Mouse (Mus musculus): Measurements from ENCODE around the gene Ankrd13b. TPM values are rescaled to one million over a fixed set of nuclear protein-coding genes. Genes with fewer than 3 reads are reported as not detected.

The Ankrd13b gene
- polyA plus RNA-seq, 1 experiment, result 8.9 TPM

DNA sequence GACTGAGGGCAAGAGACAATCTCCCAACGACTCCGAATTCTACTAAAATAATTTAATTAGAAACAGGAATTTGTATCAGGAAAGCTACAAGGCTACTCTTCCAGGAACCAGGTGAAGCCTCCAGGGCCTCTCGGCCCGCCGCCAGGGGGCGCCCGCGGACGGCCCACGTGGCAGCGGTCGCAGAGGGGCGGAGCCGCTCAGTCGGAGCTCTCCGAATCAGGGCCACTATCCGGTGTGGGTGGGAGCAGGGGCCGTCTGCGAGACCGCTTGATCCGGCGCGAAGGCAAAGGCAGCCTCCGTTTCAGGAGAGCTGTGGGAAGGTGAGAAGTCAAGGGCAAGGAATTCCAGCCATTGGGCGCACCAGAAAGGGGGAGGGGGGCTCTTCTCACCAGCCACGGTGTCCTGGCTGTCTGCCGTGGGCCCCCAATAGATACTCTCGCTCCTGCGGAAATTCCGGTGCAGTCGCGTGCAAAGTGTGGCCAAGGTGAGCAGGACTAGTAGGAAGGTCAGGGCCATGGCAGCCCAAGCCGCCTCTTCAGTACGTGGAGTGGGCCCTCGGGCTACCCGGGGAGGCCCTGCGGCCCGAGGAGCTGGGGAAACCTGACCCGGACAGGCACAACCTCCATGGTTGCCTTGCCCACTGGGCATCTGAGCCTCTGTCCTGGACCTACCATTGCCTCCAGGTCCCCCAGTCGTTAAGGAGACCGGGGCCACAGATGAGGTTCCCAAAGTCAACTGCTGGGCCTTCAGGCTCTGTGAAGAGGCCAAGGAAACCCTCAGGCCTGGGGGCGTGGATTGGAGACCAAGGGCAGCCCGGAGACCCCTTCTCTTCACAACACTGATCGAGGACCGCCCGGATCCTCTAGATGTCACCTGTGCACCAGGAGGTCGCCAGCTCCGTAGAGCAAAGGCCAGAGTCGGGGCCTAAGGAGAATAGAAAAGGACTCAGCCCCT, 18.9 kb upstream of the Ankrd13b start:
- peak in 1 of 2 experiments; percentile 82 for DNase-seq (ENCODE audit: low read depth in 1 of 2, low spot score in 2 of 2)
- WGBS, result 29% methylated on average over 49 of the region's 49 CpGs
- TF ChIP-seq CTCF (IDR thresholded peaks at IDR 0.05; ENCODE audit: extremely low read depth, insufficient read depth, insufficient read length, insufficient replicate concordance) (peak; percentile 95), POLR2A (IDR thresholded peaks at IDR 0.05; ENCODE audit: low read depth, low read length) (no peak)
- H3K27me3 ChIP-seq (ENCODE audit: control insufficient read depth, insufficient read depth, low read length), result no peaks in the 10 kb centered on the region
- no peak overlapping the region for H3K27ac ChIP-seq (ENCODE audit: insufficient read depth, low read length)
- H3K36me3 ChIP-seq (ENCODE audit: control insufficient read depth, insufficient read depth, low read length), result peaks cover 25% of the 10 kb centered on the region
- peaks cover 4% of the 10 kb centered on the region; the same call in 1 of the 2 replicates for H3K4me1 ChIP-seq (ENCODE audit: control insufficient read depth, insufficient read depth, insufficient read length)
- H3K4me3 ChIP-seq (ENCODE audit: extremely low read depth, insufficient read depth, insufficient read length), result peak overlapping the region; percentile 47; the same call in 1 of the 2 replicates

DNA sequence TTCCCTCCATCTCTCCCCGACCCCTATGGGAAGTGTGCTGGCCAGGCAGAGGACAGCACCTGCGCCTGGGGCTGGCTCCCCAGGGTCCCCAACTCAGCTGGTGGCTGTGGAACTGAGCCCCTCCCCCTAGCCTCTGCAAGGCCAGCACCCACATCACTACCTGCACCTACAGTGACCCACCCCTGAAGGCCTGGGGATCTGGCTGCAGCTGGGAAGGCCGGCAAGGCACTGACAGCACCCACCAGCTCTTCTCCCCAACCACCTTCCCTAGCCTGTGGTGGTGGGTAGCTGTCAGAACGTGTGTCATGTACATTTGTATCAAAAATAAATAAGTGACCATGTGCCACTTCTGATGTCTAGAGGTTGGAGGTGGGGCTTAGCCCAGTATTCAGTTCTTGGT, 17.9 kb upstream of the Ankrd13b start:
- Histone ChIP-seq H3K4me1 (ENCODE audit: control insufficient read depth, insufficient read depth, insufficient read length) (peaks cover 1% of the 10 kb centered on the region; the same call in 1 of the 2 replicates), H3K36me3 (ENCODE audit: control insufficient read depth, insufficient read depth, low read length) (peaks cover 26% of the 10 kb centered on the region), H3K4me3 (ENCODE audit: extremely low read depth, insufficient read depth, insufficient read length) (no peak overlapping the region), H3K27me3 (ENCODE audit: control insufficient read depth, insufficient read depth, low read length) (no peaks in the 10 kb centered on the region), H3K27ac (ENCODE audit: insufficient read depth, low read length) (no peak overlapping the region)
- WGBS, result 69% methylated on average over 4 of the region's 4 CpGs
- no peak for DNase-seq (ENCODE audit: low read depth in 1 of 2, low spot score in 2 of 2)
- TF ChIP-seq POLR2A (IDR thresholded peaks at IDR 0.05; ENCODE audit: low read depth, low read length), result no peak
- no peak for TF ChIP-seq CTCF (IDR thresholded peaks at IDR 0.05; ENCODE audit: extremely low read depth, insufficient read depth, insufficient read length, insufficient replicate concordance)

DNA sequence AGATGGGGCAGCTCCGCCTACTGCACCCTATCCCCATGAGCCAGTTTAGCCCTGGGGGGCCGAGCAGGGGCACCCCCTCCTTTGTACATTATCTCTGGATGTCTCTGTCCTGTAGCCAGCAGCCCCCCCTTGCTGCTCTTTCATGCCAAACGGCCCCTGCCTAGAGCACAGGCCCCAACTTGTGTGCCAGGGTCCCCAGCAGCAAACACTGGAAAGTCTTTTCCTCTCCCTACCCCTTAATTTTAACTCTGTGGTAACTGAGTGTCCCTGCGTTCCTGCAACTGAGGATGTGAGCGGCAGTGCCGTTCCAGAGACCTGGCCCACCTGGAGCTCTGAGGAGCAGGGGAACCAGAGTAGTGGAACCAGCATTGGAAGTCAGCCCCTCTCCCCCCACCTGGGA, 17.5 kb upstream of the Ankrd13b start:
- WGBS, result 92% methylated on average over 6 of the region's 6 CpGs
- no peak overlapping the region for H3K27ac ChIP-seq (ENCODE audit: insufficient read depth, low read length)
- no peaks in the 10 kb centered on the region for H3K27me3 ChIP-seq (ENCODE audit: control insufficient read depth, insufficient read depth, low read length)
- H3K4me1 ChIP-seq (ENCODE audit: control insufficient read depth, insufficient read depth, insufficient read length), result no peaks in the 10 kb centered on the region; the same call in 1 of the 2 replicates
- H3K4me3 ChIP-seq (ENCODE audit: extremely low read depth, insufficient read depth, insufficient read length), result no peak overlapping the region
- H3K36me3 ChIP-seq (ENCODE audit: control insufficient read depth, insufficient read depth, low read length), result peaks cover 26% of the 10 kb centered on the region
- no peak for DNase-seq (ENCODE audit: low read depth in 1 of 2, low spot score in 2 of 2)
- no peak for TF ChIP-seq POLR2A (IDR thresholded peaks at IDR 0.05; ENCODE audit: low read depth, low read length)
- no peak for TF ChIP-seq CTCF (IDR thresholded peaks at IDR 0.05; ENCODE audit: extremely low read depth, insufficient read depth, insufficient read length, insufficient replicate concordance)

DNA sequence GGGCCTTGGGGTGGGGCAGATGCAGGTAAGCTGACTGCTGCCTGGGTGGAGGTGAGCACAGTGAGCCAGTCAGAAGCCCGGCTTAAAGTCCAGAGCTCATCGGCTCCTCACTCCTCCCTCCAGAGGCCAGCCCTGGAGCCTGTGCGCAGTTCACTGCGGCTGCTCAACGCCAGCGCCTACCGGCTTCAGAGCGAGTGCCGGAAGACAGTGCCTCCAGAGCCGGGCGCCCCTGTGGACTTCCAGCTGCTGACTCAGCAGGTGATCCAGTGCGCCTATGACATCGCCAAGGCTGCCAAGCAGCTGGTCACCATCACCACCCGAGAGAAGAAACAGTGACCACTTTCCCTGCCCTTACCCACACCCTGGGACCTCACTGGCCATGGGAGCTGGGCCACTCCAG, 16.8 kb upstream of the Ankrd13b start:
- TF ChIP-seq POLR2A (IDR thresholded peaks at IDR 0.05; ENCODE audit: low read depth, low read length) (no peak), CTCF (IDR thresholded peaks at IDR 0.05; ENCODE audit: extremely low read depth, insufficient read depth, insufficient read length, insufficient replicate concordance) (no peak)

DNA sequence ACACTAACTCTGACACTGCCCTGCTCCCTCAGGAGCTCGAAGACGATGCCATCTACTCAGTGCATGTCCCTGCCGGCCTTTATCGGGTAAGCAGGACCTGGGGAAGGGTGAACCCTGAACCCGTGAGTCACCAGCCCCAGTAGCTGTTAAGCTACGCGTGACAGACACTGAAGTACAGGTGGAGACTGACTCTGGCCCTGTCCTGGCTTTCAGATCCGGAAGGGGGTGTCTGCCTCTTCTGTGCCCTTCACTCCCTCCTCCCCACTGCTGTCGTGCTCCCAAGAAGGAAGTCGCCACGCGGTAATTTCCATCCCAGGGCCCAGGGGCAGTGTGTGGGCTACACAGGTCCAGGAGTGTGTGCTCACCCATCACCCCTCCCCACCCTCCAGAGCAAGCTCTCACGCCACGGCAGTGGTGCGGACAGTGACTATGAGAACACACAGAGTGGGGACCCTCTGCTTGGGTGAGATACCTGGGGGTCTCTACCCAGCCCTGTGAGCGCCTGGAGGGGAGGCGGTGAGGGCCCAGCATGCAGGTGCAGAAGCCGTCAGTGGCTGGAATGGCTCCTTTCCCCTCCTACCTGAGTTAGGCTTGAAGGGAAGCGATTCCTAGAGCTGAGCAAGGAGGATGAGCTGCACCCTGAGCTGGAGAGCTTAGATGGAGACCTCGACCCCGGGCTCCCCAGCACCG, 16.0 kb upstream of the Ankrd13b start:
- no peak for DNase-seq (ENCODE audit: low read depth in 1 of 2, low spot score in 2 of 2)
- H3K27me3 ChIP-seq (ENCODE audit: control insufficient read depth, insufficient read depth, low read length), result no peaks in the 10 kb centered on the region
- no peak overlapping the region for H3K27ac ChIP-seq (ENCODE audit: insufficient read depth, low read length)
- no peaks in the 10 kb centered on the region; the same call in 1 of the 2 replicates for H3K4me1 ChIP-seq (ENCODE audit: control insufficient read depth, insufficient read depth, insufficient read length)
- WGBS, result 93% methylated on average over 22 of the region's 22 CpGs
- H3K36me3 ChIP-seq (ENCODE audit: control insufficient read depth, insufficient read depth, low read length), result peaks cover 26% of the 10 kb centered on the region
- no peak for TF ChIP-seq POLR2A (IDR thresholded peaks at IDR 0.05; ENCODE audit: low read depth, low read length)
- no peak for TF ChIP-seq CTCF (IDR thresholded peaks at IDR 0.05; ENCODE audit: extremely low read depth, insufficient read depth, insufficient read length, insufficient replicate concordance)
- H3K4me3 ChIP-seq (ENCODE audit: extremely low read depth, insufficient read depth, insufficient read length), result no peak overlapping the region

More for the DNA sequence above, 16.8 kb upstream of the Ankrd13b start:
- Histone ChIP-seq H3K4me1 (ENCODE audit: control insufficient read depth, insufficient read depth, insufficient read length) (no peaks in the 10 kb centered on the region; the same call in 1 of the 2 replicates), H3K27ac (ENCODE audit: insufficient read depth, low read length) (no peak overlapping the region), H3K36me3 (ENCODE audit: control insufficient read depth, insufficient read depth, low read length) (peaks cover 26% of the 10 kb centered on the region), H3K4me3 (ENCODE audit: extremely low read depth, insufficient read depth, insufficient read length) (no peak overlapping the region), H3K27me3 (ENCODE audit: control insufficient read depth, insufficient read depth, low read length) (no peaks in the 10 kb centered on the region)
- DNase-seq (ENCODE audit: low read depth in 1 of 2, low spot score in 2 of 2), result no peak
- 96% methylated on average over 14 of the region's 14 CpGs for WGBS

DNA sequence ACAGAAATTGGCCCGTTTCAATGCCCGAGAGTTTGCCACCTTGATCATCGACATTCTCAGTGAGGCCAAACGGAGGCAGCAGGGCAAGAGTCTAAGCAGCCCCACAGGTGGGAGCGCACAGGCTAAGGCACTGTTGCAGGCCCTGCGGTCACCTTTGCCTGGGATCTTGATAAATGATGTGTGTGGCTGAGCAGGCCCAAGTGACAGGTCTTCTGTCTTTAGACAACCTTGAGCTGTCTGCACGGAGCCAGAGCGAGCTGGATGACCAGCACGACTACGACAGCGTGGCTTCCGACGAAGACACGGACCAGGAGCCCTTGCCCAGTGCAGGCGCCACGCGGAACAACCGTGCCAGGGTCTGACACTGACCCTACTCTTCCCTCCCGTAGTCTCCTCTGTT, 14.9 kb upstream of the Ankrd13b start:
- H3K36me3 ChIP-seq (ENCODE audit: control insufficient read depth, insufficient read depth, low read length), result peaks cover 28% of the 10 kb centered on the region
- H3K4me3 ChIP-seq (ENCODE audit: extremely low read depth, insufficient read depth, insufficient read length), result no peak overlapping the region
- WGBS, result 95% methylated on average over 19 of the region's 19 CpGs
- DNase-seq (ENCODE audit: low read depth in 1 of 2, low spot score in 2 of 2), result no peak
- H3K4me1 ChIP-seq (ENCODE audit: control insufficient read depth, insufficient read depth, insufficient read length), result no peaks in the 10 kb centered on the region; the same call in 1 of the 2 replicates
- TF ChIP-seq CTCF (IDR thresholded peaks at IDR 0.05; ENCODE audit: extremely low read depth, insufficient read depth, insufficient read length, insufficient replicate concordance), result no peak
- TF ChIP-seq POLR2A (IDR thresholded peaks at IDR 0.05; ENCODE audit: low read depth, low read length), result no peak
- no peak overlapping the region for H3K27ac ChIP-seq (ENCODE audit: insufficient read depth, low read length)
- no peaks in the 10 kb centered on the region for H3K27me3 ChIP-seq (ENCODE audit: control insufficient read depth, insufficient read depth, low read length)

Data from spleen, adult 2 months (tissue).